Mouse (Mus musculus) splenic B cell, adult 2 months (primary cell): ENCODE results near the gene Gm20708.
"Not testable (repeated sequence)": the region's sequence is repeated elsewhere in the genome, so short reads cannot be mapped to it uniquely, and the experiment has no call there.

ENCODE experiments used
- DNase-seq: peaks from one replicate; pipeline ENCODE4 v3.0.0-alpha.2; 2011; ENCODE audit warnings: low read depth, low spot score
- H3K27me3 ChIP-seq: 2 replicates; pipeline ENCODE4 v1.6.1; 2012; ENCODE audit warnings: mild to moderate bottlenecking, low read length, moderate library complexity, mixed read lengths; ENCODE audit not compliant: control insufficient read depth, poor library complexity, insufficient read depth, severe bottlenecking
- H3K36me3 ChIP-seq: 2 replicates; pipeline ENCODE4 v1.6.1; 2012; ENCODE audit warnings: mild to moderate bottlenecking, low read length, moderate library complexity, mixed read lengths; ENCODE audit not compliant: control insufficient read depth, poor library complexity, insufficient read depth, severe bottlenecking

The Gm20708 gene

DNA sequence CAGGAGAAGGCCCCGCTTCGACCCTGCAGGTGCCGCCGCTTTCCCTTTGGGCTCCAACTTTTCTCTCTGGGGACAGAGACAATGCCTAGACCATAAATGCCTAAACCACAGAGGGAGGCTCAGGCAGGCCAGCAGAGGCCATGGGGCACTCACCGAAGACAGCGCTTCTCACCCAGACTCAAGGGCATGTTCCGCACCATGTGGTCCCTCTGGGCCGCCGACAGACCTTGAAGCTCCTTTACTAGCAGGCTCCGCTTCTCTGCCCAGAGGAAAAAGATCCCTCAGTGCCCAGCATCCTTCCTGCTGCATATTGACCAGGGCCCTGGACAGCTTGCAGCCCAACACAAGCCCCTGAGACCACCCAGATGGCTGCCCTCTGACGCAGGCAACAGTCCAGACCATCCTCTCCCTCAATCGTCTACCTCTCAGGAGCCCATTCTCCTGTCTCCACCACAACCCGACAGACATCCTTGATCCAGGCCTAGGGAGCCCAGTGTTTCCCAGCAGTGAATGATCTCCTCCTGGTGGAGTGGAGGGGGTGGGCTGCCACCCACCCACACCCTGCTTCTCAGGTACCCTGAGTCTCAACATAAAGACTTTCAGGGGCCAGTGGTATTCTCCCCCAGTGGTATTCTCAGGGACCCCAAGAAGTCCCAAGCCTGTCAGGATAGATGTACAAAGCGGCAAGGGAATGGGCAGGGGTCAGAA, 33.2 kb upstream of the Gm20708 start:
- no peak for DNase-seq
- no peaks in the 10 kb centered on the region for H3K27me3 ChIP-seq
- peaks cover 12% of the 10 kb centered on the region for H3K36me3 ChIP-seq

GRCm38 (mm10) chr11:117777111-117777510, 32.4 kb upstream of the Gm20708 start:
- no peaks in the 10 kb centered on the region for H3K27me3 ChIP-seq
- peak; percentile 40 for DNase-seq
- H3K36me3 ChIP-seq = peaks cover 12% of the 10 kb centered on the region

DNA sequence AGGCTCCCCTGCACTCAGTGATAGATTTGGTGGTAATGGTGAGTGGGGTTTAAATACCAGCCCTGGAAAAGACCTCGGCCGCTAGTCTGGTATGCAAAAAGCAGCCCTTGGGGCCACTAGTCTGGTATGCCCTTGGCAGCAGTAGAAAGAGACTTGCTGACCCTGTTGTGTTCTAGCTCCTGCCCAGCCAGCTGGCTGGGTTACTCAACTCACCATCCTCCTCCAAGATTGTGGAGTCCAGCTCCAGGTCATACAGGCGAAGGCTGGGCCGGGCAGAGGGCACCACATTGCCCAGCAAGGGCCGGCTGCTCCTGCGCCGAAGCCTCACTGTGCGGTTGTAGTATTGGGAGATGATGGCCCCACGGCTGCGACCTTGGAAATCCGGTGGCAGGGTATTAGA, 31.4 kb upstream of the Gm20708 start:
- H3K36me3 ChIP-seq = peaks cover 8% of the 10 kb centered on the region
- DNase-seq = no peak

GRCm38 (mm10) chr11:117778851-117779433, 30.5 kb upstream of the Gm20708 start:
- no peak for DNase-seq
- Histone ChIP-seq H3K27me3 (no peaks in the 10 kb centered on the region), H3K36me3 (peaks cover 8% of the 10 kb centered on the region)

More for the DNA sequence above, 31.4 kb upstream of the Gm20708 start:
- H3K27me3 ChIP-seq = no peaks in the 10 kb centered on the region

DNA sequence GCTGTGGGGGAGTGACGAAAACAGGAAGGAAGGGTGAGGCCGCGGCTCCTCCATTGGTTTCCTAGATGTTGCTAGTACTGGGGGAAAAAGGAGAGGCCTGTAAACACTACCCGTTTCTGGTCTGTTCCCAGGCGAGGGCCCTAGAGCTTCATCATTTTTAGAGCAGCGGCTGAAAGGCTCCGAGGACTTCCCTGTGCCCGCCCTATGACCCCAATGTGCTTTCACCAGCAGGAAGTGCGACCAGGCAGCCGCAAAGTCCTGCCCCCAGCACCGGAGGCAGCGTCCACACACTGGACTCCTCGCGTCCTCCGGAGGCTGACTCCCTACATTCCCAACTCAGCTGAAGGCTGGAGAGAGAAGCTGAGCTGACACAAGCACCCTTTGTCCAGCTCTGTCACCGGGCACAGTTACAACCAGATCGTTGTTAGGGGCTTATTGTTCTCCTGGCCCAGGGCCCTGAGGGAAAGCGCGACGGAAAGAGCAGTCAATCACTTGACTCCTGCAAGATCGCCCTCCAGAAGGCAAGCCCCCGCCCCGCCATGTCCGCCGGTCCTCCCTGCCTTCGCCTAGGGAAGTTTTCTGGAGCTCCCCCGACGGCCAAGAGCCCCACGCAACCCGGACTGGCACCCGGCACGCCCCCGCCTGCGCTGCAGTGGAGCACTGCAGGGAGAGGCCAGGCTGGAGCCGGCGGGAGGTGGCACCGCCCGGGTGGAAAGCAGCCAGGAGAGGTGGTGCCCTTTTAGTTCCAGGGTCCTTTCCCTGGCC, 29.9 kb upstream of the Gm20708 start:
- DNase-seq = peak; percentile 61
- Histone ChIP-seq H3K27me3 (no peaks in the 10 kb centered on the region), H3K36me3 (peaks cover 9% of the 10 kb centered on the region)

GRCm38 (mm10) chr11:117780199-117780515, 29.3 kb upstream of the Gm20708 start:
- no peaks in the 10 kb centered on the region for H3K27me3 ChIP-seq
- peaks cover 9% of the 10 kb centered on the region; the same call in 1 of the 2 replicates for H3K36me3 ChIP-seq
- DNase-seq = no peak

DNA sequence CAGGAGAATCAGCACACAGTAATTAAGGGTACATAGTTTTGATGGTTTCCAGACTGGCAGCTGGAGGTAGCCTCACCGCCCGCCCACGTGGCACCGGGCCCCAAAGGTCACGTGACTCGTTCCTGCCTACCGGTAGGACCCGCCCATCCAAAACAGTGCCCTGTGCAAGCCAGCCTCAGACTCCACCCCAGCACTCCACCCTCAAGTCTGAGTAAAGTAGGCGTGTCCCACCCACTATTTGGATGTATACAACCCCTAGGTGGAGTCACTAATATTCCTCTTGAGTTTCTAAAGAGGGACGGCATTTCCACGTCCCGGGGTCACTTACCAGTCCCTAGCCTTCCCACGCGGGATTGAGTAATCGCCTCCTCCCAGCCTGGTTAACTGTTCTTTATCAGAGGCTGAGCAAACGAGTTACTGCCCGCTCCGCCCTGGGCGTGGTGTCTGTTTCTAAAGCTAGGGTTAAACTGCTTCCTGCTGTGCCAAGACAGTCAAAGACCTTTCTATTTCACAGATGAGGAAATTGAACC, 28.8 kb upstream of the Gm20708 start:
- H3K36me3 ChIP-seq = peaks cover 11% of the 10 kb centered on the region; the same call in 1 of the 2 replicates
- peak; percentile 97 for DNase-seq
- no peaks in the 10 kb centered on the region for H3K27me3 ChIP-seq

DNA sequence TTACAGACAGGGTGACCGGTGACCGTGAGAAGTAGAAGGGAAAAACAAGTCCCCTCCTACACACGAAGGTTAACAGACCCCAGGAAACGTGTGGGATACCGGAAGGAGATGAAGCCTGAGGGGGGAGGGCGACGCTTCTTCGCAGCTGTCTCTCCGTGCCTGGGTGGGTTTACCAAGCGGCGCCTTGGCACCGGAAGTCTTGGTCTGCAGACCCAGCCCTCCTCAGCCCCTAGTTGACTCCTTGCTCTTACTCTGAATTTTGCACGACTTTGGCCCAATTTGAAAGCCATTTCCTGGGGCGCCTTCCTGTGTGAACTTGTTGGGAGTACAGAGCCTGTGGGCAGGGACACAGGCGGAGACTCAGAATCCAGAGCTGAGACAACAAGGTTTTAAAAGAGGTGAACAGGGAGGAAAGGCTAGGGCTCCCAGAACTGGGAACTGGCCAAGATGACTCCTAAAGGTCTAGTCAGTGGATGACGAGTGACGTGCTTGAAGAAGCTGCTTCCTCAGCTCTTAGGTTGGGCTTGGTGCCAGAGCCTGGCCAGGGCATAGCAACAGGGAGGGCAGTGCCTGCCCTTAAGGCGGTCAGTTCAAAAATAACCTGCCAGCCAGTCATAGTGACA, 28.2 kb upstream of the Gm20708 start:
- DNase-seq = peak; percentile 70
- no peaks in the 10 kb centered on the region for H3K27me3 ChIP-seq
- peaks cover 11% of the 10 kb centered on the region; the same call in 1 of the 2 replicates for H3K36me3 ChIP-seq

DNA sequence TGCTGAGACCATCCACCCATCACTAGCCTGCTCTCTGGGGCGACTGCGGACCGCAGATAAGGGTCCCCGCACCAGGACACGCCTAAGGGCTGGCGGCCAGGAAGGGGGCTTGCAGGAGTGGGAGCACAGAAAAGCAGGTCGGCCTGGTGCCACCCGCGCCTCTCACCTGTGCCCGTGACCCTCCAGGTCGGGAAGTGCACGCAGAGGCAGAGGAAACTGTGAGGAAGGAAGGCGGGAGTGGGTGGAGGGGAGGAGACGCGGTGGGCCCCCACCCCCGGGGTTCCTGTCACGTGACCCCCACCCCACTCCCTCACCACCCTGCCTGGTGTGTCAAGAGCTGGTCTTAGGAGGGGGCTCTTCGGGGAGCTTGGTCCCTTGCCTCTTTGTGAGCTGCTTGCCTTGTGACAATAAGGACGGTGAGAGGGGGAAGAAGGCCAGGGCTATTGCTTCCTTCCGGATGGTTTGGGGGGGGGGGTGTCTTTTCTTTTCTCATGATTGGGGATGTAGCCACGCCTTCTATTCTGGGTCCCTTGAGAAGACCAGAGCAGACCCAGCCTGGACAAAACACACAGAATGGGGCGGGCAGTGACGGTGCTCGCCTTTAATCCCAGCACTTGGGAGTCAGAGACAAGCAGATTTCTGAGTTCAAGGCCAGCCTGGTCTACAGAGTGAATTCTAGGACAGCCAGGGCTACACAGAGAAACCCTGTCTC, 27.3 kb upstream of the Gm20708 start, which contains the start of the genes Tmc8 and Tmc6:
Gene Tmc8 (plus strand): TSS at position 84 of the 712 bp plus-strand sequence.
Gene Tmc6 (minus strand): TSS at position 206 of the 712 bp plus-strand sequence.
- peaks cover 17% of the 10 kb centered on the region for H3K36me3 ChIP-seq
- H3K27me3 ChIP-seq = no peaks in the 10 kb centered on the region
- DNase-seq = peak; percentile 91

GRCm38 (mm10) chr11:117782705-117783034, 26.8 kb upstream of the Gm20708 start:
- Histone ChIP-seq H3K36me3 (peaks cover 18% of the 10 kb centered on the region), H3K27me3 (no peaks in the 10 kb centered on the region)
- no peak for DNase-seq

DNA sequence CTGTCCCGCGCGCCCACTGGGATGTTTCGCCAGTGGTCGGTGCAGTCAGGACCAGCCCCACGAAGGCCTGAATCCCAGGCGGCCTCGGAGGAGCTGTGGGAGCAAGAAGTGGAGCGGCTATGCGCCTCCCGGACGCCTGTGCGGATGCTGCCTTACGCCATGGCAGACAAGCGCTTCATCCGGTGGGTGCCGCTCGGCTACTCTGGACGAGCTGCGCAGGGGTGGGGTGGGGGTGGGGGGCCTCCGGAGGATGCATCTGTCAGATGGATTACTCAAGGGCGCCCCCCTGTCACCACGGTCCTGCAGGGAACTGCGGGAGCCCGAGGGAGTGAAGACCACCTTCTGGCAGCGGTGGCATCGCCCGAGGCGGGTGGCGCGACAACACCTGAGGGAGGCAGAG, 26.4 kb upstream of the Gm20708 start:
- no peaks in the 10 kb centered on the region for H3K27me3 ChIP-seq
- peak; percentile 85 for DNase-seq
- H3K36me3 ChIP-seq = peaks cover 15% of the 10 kb centered on the region

GRCm38 (mm10) chr11:117783683-117784309, 25.7 kb upstream of the Gm20708 start:
- peak; percentile 41 for DNase-seq
- H3K36me3 ChIP-seq = peaks cover 16% of the 10 kb centered on the region
- H3K27me3 ChIP-seq = no peaks in the 10 kb centered on the region

DNA sequence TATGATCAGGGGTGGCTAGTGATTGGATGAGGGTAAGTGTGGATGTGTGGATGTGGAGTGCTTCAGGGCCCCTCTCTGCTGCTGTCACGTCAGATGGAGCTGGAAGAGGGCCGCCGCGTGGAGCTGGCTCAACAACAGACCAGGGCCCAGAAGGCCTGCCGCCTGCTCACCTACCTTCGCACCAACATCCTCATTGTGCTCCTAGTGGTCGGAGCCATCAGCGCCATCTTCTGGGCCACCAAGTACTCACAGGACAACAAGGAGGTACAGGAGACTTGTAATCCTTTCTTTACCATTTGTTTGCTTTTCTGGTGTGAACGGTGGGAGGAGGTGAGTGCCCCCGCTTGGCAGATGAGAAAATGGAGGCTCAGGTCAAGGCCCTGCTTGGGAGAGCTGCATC, 23.2 kb upstream of the Gm20708 start:
- DNase-seq = peak; percentile 88
- no peaks in the 10 kb centered on the region for H3K27me3 ChIP-seq

GRCm38 (mm10) chr11:117788481-117788880, 21.0 kb upstream of the Gm20708 start:
- DNase-seq, H3K27me3 ChIP-seq: not testable (repeated sequence)
- H3K36me3 ChIP-seq = peaks cover 20% of the 10 kb centered on the region

More for the DNA sequence above, 23.2 kb upstream of the Gm20708 start:
- peaks cover 18% of the 10 kb centered on the region for H3K36me3 ChIP-seq
